Mouse (Mus musculus) 3134 (cell line): Measurements from ENCODE around the gene Arl1.
"Not testable (repeated sequence)": the region's sequence is repeated elsewhere in the genome, so short reads cannot be mapped to it uniquely, and the experiment has no call there.

Experiments
- DNase-seq: peaks from one replicate; pipeline ENCODE4 v3.0.0-alpha.2; 2011; ENCODE audit warnings: low spot score; ENCODE audit not compliant: insufficient read length; ENCODE audit errors: extremely low read depth

The Arl1 gene

GRCm38 (mm10) chr10:88761524-88762212 is 31.0 kb downstream of the Arl1 start:
- DNase-seq = no peak

GRCm38 (mm10) chr10:88765431-88766142 is 34.9 kb downstream of the Arl1 start:
- DNase-seq = no peak

GRCm38 (mm10) chr10:88768961-88769360 is 38.3 kb downstream of the Arl1 start:
- no peak for DNase-seq

GRCm38 (mm10) chr10:88769676-88770075 is 39.0 kb downstream of the Arl1 start:
- DNase-seq = no peak

- DNase-seq = not testable (repeated sequence)
Measured at GRCm38 (mm10) chr10:88772965-88773364, 42.3 kb downstream of the Arl1 start.

- DNase-seq = no peak
Measured at GRCm38 (mm10) chr10:88776206-88776605, 45.5 kb downstream of the Arl1 start.

GRCm38 (mm10) chr10:88780716-88781115 is 50.1 kb downstream of the Arl1 start:
- no peak for DNase-seq

GRCm38 (mm10) chr10:88783135-88783534 is 52.5 kb downstream of the Arl1 start:
- DNase-seq = not testable (repeated sequence)

- DNase-seq = no peak
Measured at GRCm38 (mm10) chr10:88783941-88784340, 53.3 kb downstream of the Arl1 start.

GRCm38 (mm10) chr10:88784513-88784931 is 53.9 kb downstream of the Arl1 start:
- no peak for DNase-seq

GRCm38 (mm10) chr10:88793671-88794070 is 63.0 kb downstream of the Arl1 start:
- DNase-seq = no peak
